Mouse (Mus musculus) forebrain, embryonic 11.5 days (tissue): Measurements from ENCODE around the gene Saysd1. TPM values are rescaled to one million over a fixed set of nuclear protein-coding genes. Genes with fewer than 3 reads are reported as not detected.

Source experiments
- ATAC-seq: fragments of 200-750 bp; cut with Nextera tagmentation; replicated peaks from 2 replicates; pipeline ENCODE4 v1.8.0; 2017; ENCODE audit warnings: moderate TSS enrichment; ENCODE audit not compliant: low FRiP score
- DNase-seq: peaks from one replicate; pipeline ENCODE4 v3.0.0-alpha.2; 2017; ENCODE audit warnings: low spot score
- H3K27ac ChIP-seq: fragments of 300-500 bp; sonication (generic); 2 replicates; pipeline ENCODE4 v1.5.1; 2014; ENCODE audit warnings: low read depth, low read length
- H3K27me3 ChIP-seq: fragments of 300-500 bp; sonication (generic); 2 replicates; pipeline ENCODE4 v1.6.1; 2014; ENCODE audit warnings: mild to moderate bottlenecking, low read length, mixed read lengths; ENCODE audit not compliant: control insufficient read depth, insufficient read depth
- H3K36me3 ChIP-seq: fragments of 300-500 bp; sonication (generic); 2 replicates; pipeline ENCODE4 v1.6.1; 2014; ENCODE audit warnings: mild to moderate bottlenecking, low read length, moderate library complexity, mixed read lengths; ENCODE audit not compliant: control insufficient read depth, insufficient read depth
- H3K4me1 ChIP-seq: fragments of 300-500 bp; sonication (generic); replicated peaks from 2 replicates; pipeline ENCODE4 v1.6.1; 2014; ENCODE audit warnings: low read length, mixed read lengths; ENCODE audit not compliant: control insufficient read depth, insufficient read depth
- H3K4me2 ChIP-seq: fragments of 300-500 bp; sonication (generic); 2 replicates; pipeline ENCODE4 v1.6.1; 2014; ENCODE audit warnings: low read depth, mild to moderate bottlenecking, low read length, moderate library complexity, mixed read lengths; ENCODE audit not compliant: severe bottlenecking
- H3K4me3 ChIP-seq: fragments of 300-500 bp; sonication (generic); 2 replicates; pipeline ENCODE4 v1.5.1; 2014; ENCODE audit warnings: low read depth, low read length
- H3K9ac ChIP-seq: fragments of 300-500 bp; sonication (generic); 2 replicates; pipeline ENCODE4 v1.6.1; 2014; ENCODE audit warnings: low read length
- H3K9me3 ChIP-seq: fragments of 300-500 bp; sonication (generic); 2 replicates; pipeline ENCODE4 v1.6.1; 2016; ENCODE audit warnings: low read length, mixed read lengths; ENCODE audit not compliant: control insufficient read depth
- WGBS: fragments of 180-500 bp; shearing (Covaris S2); extraction: QIAGEN DNeasy Blood & Tissue Kit; methylation state at CpG from one replicate; pipeline ENCODE4 v1.1.7; 2014; 5-methylcytosine and 5-hydroxymethylcytosine counted together
- polyA plus RNA-seq: library from polyadenylated mRNA; unstranded; fragments of >200 nt; fragmentation: Nextera tagmentation; extraction: Ambion mirVana; gene quantifications from 2 replicates; pipeline ENCODE4 v1.2.1, GENCODE M21; 2014

Saysd1 gene
- polyA plus RNA-seq, 1 experiment from 2014 or later: 11.6 TPM

- no peaks in the 10 kb centered on the region for H3K27me3 ChIP-seq
- no peak overlapping the region for H3K4me3 ChIP-seq
- H3K27ac ChIP-seq: peak overlapping the region; percentile 62
- peaks cover 2% of the 10 kb centered on the region; the same call in 1 of the 2 replicates for H3K36me3 ChIP-seq
- H3K4me2 ChIP-seq: no peak overlapping the region
- ATAC-seq: peak; percentile 72
- WGBS: 21% methylated on average over 4 of the region's 4 CpGs
- H3K9me3 ChIP-seq: no peaks in the 10 kb centered on the region
- 0 out of 2 replicates have a peak overlapping the region, but pooled peaks have one; percentile 18 for H3K9ac ChIP-seq
- peak; percentile 70 for DNase-seq
- peaks cover 13% of the 10 kb centered on the region; the same call in 1 of the 2 replicates for H3K4me1 ChIP-seq
Observed at GRCm38 (mm10) chr14:20144093-20144492, 5.8 kb upstream of the Saysd1 start.

- Histone ChIP-seq H3K4me1 (no peaks in the 10 kb centered on the region), H3K27me3 (no peaks in the 10 kb centered on the region), H3K4me2 (no peak overlapping the region), H3K9me3 (no peaks in the 10 kb centered on the region), H3K4me3 (no peak overlapping the region), H3K27ac (no peak overlapping the region), H3K36me3 (no peaks in the 10 kb centered on the region), H3K9ac (no peak overlapping the region)
- 90% methylated on average over 10 of the region's 10 CpGs for WGBS
- ATAC-seq (no peak), DNase-seq (no peak)
Observed at GRCm38 (mm10) chr14:20134965-20135671, 3.2 kb downstream of the Saysd1 start.

GRCm38 (mm10) chr14:20128162-20128561, 10.2 kb downstream of the Saysd1 start:
- no peaks in the 10 kb centered on the region for H3K27me3 ChIP-seq
- H3K4me3 ChIP-seq: no peak overlapping the region
- no peak overlapping the region for H3K4me2 ChIP-seq
- no peaks in the 10 kb centered on the region for H3K9me3 ChIP-seq
- H3K36me3 ChIP-seq: no peaks in the 10 kb centered on the region
- DNase-seq (no peak), ATAC-seq (no peak)
- 89% methylated on average over 6 of the region's 6 CpGs for WGBS
- H3K4me1 ChIP-seq: no peaks in the 10 kb centered on the region
- H3K9ac ChIP-seq: no peak overlapping the region
- no peak overlapping the region for H3K27ac ChIP-seq

- 80% methylated on average over 15 of the region's 15 CpGs for WGBS
Observed at GRCm38 (mm10) chr14:20127406-20128087, 10.8 kb downstream of the Saysd1 start.

GRCm38 (mm10) chr14:20120868-20121267, 17.5 kb downstream of the Saysd1 start:
- Histone ChIP-seq H3K4me2 (no peak overlapping the region), H3K27me3 (no peaks in the 10 kb centered on the region), H3K27ac (no peak overlapping the region), H3K4me3 (no peak overlapping the region), H3K9ac (no peak overlapping the region), H3K9me3 (no peaks in the 10 kb centered on the region), H3K4me1 (no peaks in the 10 kb centered on the region), H3K36me3 (no peaks in the 10 kb centered on the region)
- no peak for ATAC-seq
- no peak for DNase-seq
- WGBS: 79% methylated on average over 5 of the region's 5 CpGs

More at GRCm38 (mm10) chr14:20127406-20128087, 10.8 kb downstream of the Saysd1 start:
- no peak overlapping the region for H3K9ac ChIP-seq
- H3K9me3 ChIP-seq: no peaks in the 10 kb centered on the region
- H3K4me3 ChIP-seq: no peak overlapping the region
- DNase-seq: no peak
- no peaks in the 10 kb centered on the region for H3K27me3 ChIP-seq
- H3K4me1 ChIP-seq: no peaks in the 10 kb centered on the region
- H3K4me2 ChIP-seq: no peak overlapping the region
- H3K36me3 ChIP-seq: no peaks in the 10 kb centered on the region
- no peak overlapping the region for H3K27ac ChIP-seq
- ATAC-seq: no peak

GRCm38 (mm10) chr14:20120012-20120411, 18.3 kb downstream of the Saysd1 start:
- Histone ChIP-seq H3K4me3 (no peak overlapping the region), H3K9ac (no peak overlapping the region), H3K27ac (no peak overlapping the region), H3K9me3 (no peaks in the 10 kb centered on the region), H3K27me3 (no peaks in the 10 kb centered on the region), H3K36me3 (no peaks in the 10 kb centered on the region), H3K4me2 (no peak overlapping the region), H3K4me1 (no peaks in the 10 kb centered on the region)
- no peak for ATAC-seq
- no peak for DNase-seq
- 95% methylated on average over 11 of the region's 11 CpGs for WGBS

- H3K36me3 ChIP-seq: no peaks in the 10 kb centered on the region
- WGBS: 63% methylated on average over 9 of the region's 9 CpGs
- no peak for DNase-seq
Observed at GRCm38 (mm10) chr14:20116149-20116605, 22.2 kb downstream of the Saysd1 start.

GRCm38 (mm10) chr14:20114951-20115350, 23.4 kb downstream of the Saysd1 start:
- no peak for DNase-seq
- no peak overlapping the region for H3K4me3 ChIP-seq
- H3K4me2 ChIP-seq: no peak overlapping the region
- H3K27me3 ChIP-seq: no peaks in the 10 kb centered on the region
- H3K4me1 ChIP-seq: no peaks in the 10 kb centered on the region
- no peak overlapping the region for H3K27ac ChIP-seq
- H3K9ac ChIP-seq: no peak overlapping the region
- 89% methylated on average over 6 of the region's 6 CpGs for WGBS
- H3K36me3 ChIP-seq: no peaks in the 10 kb centered on the region
- no peaks in the 10 kb centered on the region; the same call in 1 of the 2 replicates for H3K9me3 ChIP-seq
- no peak for ATAC-seq

More at GRCm38 (mm10) chr14:20116149-20116605, 22.2 kb downstream of the Saysd1 start:
- ATAC-seq: no peak
- H3K4me3 ChIP-seq: no peak overlapping the region
- no peaks in the 10 kb centered on the region for H3K4me1 ChIP-seq
- H3K9ac ChIP-seq: no peak overlapping the region
- no peaks in the 10 kb centered on the region for H3K27me3 ChIP-seq
- H3K9me3 ChIP-seq: no peaks in the 10 kb centered on the region; the same call in 1 of the 2 replicates
- H3K4me2 ChIP-seq: no peak overlapping the region
- H3K27ac ChIP-seq: no peak overlapping the region
